Mouse (Mus musculus) erythroblast, embryonic 14.5 days (primary cell): ENCODE measurements around the gene Rad54l.

Source experiments
- GATA1 ChIP-seq: IDR thresholded peaks from 2 replicates; pipeline ENCODE4 v1.6.1; 2012; ENCODE audit warnings: low read length, inconsistent platforms, mixed read lengths
- TAL1 ChIP-seq: IDR thresholded peaks from 3 replicates; pipeline ENCODE4 v1.6.1; 2012; ENCODE audit warnings: low read length, inconsistent platforms, mixed read lengths

DNA sequence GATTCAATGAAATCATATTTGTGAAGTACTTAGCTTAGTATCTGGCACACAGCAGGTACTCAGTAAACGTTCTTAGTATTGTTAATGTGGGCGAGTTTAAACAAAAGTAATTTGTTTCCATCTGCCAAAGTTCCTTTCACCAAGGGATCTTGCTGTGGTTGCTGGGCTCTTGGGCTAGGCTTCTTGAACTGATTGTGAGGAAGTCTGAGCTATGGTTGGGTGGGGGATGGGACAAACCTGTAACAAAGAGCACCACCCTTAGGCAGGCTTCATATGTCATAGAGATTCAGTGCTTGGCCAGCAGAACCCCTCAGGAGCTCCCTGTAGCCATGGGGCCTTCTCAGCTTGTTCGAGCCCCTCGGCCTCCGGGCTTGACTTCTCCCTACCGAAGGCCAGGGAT is 49.6 kb upstream of the Rad54l start, which contains the start of the genes 1700042G07Rik and Gm49337:
- TF ChIP-seq GATA1 (no peak), TAL1 (no peak)
